Mouse (Mus musculus): ENCODE results near the gene Rabep1.

DNA sequence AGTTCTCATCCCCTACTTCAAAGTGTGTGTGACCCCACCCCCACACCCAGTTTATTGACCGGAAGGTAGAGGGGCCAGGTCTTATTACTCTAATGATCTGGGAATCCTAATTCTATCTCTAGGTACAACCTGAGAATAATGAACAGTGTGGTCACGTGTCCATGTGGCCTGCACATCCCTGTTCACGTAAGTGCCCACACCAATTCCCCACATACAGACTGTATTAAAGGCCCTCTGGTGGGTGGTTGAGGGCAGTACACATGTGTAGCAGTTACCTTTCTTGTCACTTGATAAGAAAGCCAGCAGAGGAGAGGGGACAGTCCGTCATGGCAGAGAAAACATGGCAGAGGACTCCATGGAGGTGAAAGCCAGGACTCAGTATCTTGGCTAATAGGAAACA is 129.4 kb downstream of the Rabep1 start:
- TF ChIP-seq FLI1 (IDR thresholded peaks at IDR 0.05; ENCODE audit: low read length): no peak
- no peak for TF ChIP-seq GATA1 (IDR thresholded peaks at IDR 0.05; ENCODE audit: borderline replicate concordance, low read length)

All from megakaryocyte, embryonic 14.5 days (primary cell).